Mouse (Mus musculus): Measurements from ENCODE around the gene Dnajc16. TPM values are rescaled to one million over a fixed set of nuclear protein-coding genes. Genes with fewer than 3 reads are reported as not detected.

Gene Dnajc16
- polyA plus RNA-seq, 2 experiments = 3.2 to 11.9 TPM

DNA sequence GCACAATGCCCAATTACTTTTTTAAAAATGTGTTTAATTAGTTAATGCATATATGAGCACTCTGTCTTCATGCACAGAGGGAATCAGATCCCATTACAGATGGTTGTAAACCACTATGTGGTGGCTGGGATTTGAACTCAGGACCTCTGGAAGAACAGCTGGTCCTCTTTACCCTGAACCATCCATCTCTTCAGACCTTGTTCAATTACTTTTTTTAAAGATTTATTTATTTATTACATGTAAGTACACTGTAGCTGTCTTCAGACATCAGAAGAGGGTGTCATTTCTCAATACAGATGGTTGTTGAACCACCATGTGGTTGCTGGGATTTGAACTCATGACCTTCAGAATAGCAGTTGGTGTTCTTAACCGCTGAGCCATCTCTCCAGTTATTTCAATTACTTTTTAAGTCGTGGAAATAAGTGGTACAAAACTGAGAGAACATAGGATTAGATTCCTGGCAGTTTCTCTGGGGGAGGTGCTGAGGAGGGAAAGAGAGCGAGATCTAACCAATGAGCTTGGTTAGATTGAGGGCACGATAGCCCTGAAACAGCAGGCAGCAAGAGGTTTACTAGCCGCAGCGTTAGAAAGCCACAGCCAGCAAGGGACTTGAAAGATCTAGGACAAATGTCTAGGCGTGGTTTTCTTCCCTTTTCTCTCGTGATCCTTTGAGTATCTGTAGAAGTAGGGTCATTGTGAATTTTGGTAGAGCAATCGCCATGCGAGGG lies 2.0 kb upstream of the Dnajc16 start:
- no peak for TF ChIP-seq POLR2A (IDR thresholded peaks at IDR 0.05; ENCODE audit: borderline replicate concordance, extremely low read depth, insufficient read depth, insufficient read length)
- Histone ChIP-seq H3K27ac (replicated peaks; ENCODE audit: low read depth, low read length) (peak overlapping the region; percentile 86), H3K9me3 (ENCODE audit: control insufficient read depth, low read length) (no peaks in the 10 kb centered on the region), H3K4me1 (ENCODE audit: control insufficient read depth, insufficient read depth, low read length) (peaks cover 12% of the 10 kb centered on the region; the same call in 1 of the 2 replicates), H3K27me3 (ENCODE audit: control insufficient read depth, insufficient read depth, low read length) (no peaks in the 10 kb centered on the region), H3K9ac (ENCODE audit: low read depth, low read length, severe bottlenecking) (peak overlapping the region; percentile 67), H3K36me3 (ENCODE audit: control insufficient read depth, insufficient read depth, low read length) (peaks cover 13% of the 10 kb centered on the region; the same call in 1 of the 2 replicates), H3K4me3 (replicated peaks; ENCODE audit: low read length) (peak overlapping the region; percentile 71), H3K4me2 (replicated peaks; ENCODE audit: low read depth, low read length, severe bottlenecking) (peak overlapping the region; percentile 60)
- DNase-seq (ENCODE audit: low spot score) = peak; percentile 47
- 8% methylated on average over 10 of the region's 10 CpGs for WGBS
- no peak for ATAC-seq (ENCODE audit: low FRiP score, low read depth)

DNA sequence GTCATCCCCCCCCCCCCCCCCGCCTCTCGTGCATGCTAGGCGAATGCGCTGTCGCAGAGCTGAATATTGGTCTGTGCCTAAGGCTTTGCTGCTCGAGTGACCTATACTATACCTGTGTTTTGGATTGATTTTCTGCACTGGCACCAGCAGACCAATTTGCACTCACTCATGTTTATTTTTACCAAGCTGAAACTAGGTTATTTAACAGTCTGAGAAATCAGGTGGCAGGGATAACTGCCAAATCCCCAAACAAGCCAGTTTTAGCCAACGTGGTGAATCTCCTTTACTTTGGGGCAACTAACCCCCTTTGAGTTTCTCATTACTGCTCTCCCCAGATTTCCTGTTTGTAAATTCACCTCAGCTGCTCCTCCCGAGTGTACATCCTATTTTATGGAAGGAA lies 1.2 kb upstream of the Dnajc16 start:
- Histone ChIP-seq H3K9ac (ENCODE audit: low read depth, low read length, severe bottlenecking) (no peak overlapping the region), H3K9me3 (ENCODE audit: control insufficient read depth, low read length) (no peaks in the 10 kb centered on the region), H3K36me3 (ENCODE audit: control insufficient read depth, insufficient read depth, low read length) (peaks cover 12% of the 10 kb centered on the region; the same call in 1 of the 2 replicates), H3K4me3 (replicated peaks; ENCODE audit: low read length) (no peak overlapping the region), H3K4me1 (ENCODE audit: control insufficient read depth, insufficient read depth, low read length) (peaks cover 12% of the 10 kb centered on the region; the same call in 1 of the 2 replicates), H3K27me3 (ENCODE audit: control insufficient read depth, insufficient read depth, low read length) (no peaks in the 10 kb centered on the region), H3K27ac (replicated peaks; ENCODE audit: low read depth, low read length) (no peak overlapping the region), H3K4me2 (replicated peaks; ENCODE audit: low read depth, low read length, severe bottlenecking) (no peak overlapping the region)
- DNase-seq (ENCODE audit: low spot score) = no peak
- no peak for TF ChIP-seq POLR2A (IDR thresholded peaks at IDR 0.05; ENCODE audit: borderline replicate concordance, extremely low read depth, insufficient read depth, insufficient read length)
- ATAC-seq (ENCODE audit: low FRiP score, low read depth) = no peak
- 89% methylated on average over 8 of the region's 8 CpGs for WGBS

GRCm38 (mm10) chr4:141791486-141791885 lies 755 bp upstream of the Dnajc16 start:
- Histone ChIP-seq H3K27me3 (ENCODE audit: control insufficient read depth, insufficient read depth, low read length) (no peaks in the 10 kb centered on the region), H3K4me1 (ENCODE audit: control insufficient read depth, insufficient read depth, low read length) (peaks cover 12% of the 10 kb centered on the region; the same call in 1 of the 2 replicates), H3K9me3 (ENCODE audit: control insufficient read depth, low read length) (no peaks in the 10 kb centered on the region), H3K4me2 (replicated peaks; ENCODE audit: low read depth, low read length, severe bottlenecking) (no peak overlapping the region; the same call in 1 of the 2 replicates), H3K4me3 (replicated peaks; ENCODE audit: low read length) (no peak overlapping the region), H3K9ac (ENCODE audit: low read depth, low read length, severe bottlenecking) (no peak overlapping the region), H3K36me3 (ENCODE audit: control insufficient read depth, insufficient read depth, low read length) (peaks cover 9% of the 10 kb centered on the region), H3K27ac (replicated peaks; ENCODE audit: low read depth, low read length) (no peak overlapping the region)
- DNase-seq (ENCODE audit: low spot score) (no peak), ATAC-seq (ENCODE audit: low FRiP score, low read depth) (no peak)
- 92% methylated on average over 7 of the region's 7 CpGs for WGBS
- no peak for TF ChIP-seq POLR2A (IDR thresholded peaks at IDR 0.05; ENCODE audit: borderline replicate concordance, extremely low read depth, insufficient read depth, insufficient read length)

DNA sequence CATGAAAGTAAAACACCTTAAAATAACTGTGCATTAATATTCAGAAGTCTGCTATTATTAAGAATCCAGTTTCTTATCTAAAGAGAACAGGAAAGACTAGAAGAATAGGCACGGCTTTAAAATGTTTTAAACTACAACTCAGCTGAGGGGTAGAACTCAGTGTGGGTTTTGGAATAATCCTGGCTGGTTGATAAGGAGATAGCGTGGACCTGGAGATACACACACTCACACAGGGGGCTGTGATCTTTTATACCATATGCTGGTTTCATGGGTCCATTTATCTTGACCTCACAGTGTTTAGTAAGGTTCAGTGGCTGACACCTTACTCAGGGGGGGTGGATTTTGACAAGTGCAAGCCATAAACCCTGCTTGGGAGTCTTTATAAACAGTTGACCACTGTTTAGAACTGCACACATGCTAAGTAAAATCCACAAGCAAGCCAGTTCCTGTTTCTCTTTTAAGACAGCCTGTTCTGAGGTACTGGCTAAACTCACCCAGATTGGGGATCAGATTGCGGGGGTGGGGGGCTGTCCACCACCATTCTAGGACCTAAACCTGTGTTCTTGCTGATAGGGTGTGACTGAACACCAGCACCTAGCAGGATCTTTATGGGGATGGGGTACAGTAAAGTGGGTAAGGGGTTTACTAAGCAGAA lies 1.0 kb downstream of the Dnajc16 start:
- Histone ChIP-seq H3K4me2 (replicated peaks; ENCODE audit: low read depth, low read length, severe bottlenecking) (peak overlapping the region; percentile 89), H3K4me1 (ENCODE audit: control insufficient read depth, insufficient read depth, low read length) (peaks cover 6% of the 10 kb centered on the region; the same call in 1 of the 2 replicates), H3K36me3 (ENCODE audit: control insufficient read depth, insufficient read depth, low read length) (peaks cover 18% of the 10 kb centered on the region), H3K27me3 (ENCODE audit: control insufficient read depth, insufficient read depth, low read length) (no peaks in the 10 kb centered on the region), H3K4me3 (replicated peaks; ENCODE audit: low read length) (peak overlapping the region; percentile 97), H3K9me3 (ENCODE audit: control insufficient read depth, low read length) (no peaks in the 10 kb centered on the region), H3K9ac (ENCODE audit: low read depth, low read length, severe bottlenecking) (peak overlapping the region; percentile 87), H3K27ac (replicated peaks; ENCODE audit: low read depth, low read length) (0 out of 2 replicates have a peak overlapping the region, but pooled peaks have one; percentile 58)
- TF ChIP-seq POLR2A (IDR thresholded peaks at IDR 0.05; ENCODE audit: borderline replicate concordance, extremely low read depth, insufficient read depth, insufficient read length) = no peak
- WGBS = 49% methylated on average over 3 of the region's 3 CpGs
- ATAC-seq (ENCODE audit: low FRiP score, low read depth) = no peak
- no peak for DNase-seq (ENCODE audit: low spot score)

GRCm38 (mm10) chr4:141787462-141787861 lies 3.3 kb downstream of the Dnajc16 start:
- Histone ChIP-seq H3K4me3 (replicated peaks; ENCODE audit: low read length) (no peak overlapping the region), H3K27me3 (ENCODE audit: control insufficient read depth, insufficient read depth, low read length) (no peaks in the 10 kb centered on the region), H3K4me1 (ENCODE audit: control insufficient read depth, insufficient read depth, low read length) (peaks cover 6% of the 10 kb centered on the region; the same call in 1 of the 2 replicates), H3K4me2 (replicated peaks; ENCODE audit: low read depth, low read length, severe bottlenecking) (no peak overlapping the region), H3K36me3 (ENCODE audit: control insufficient read depth, insufficient read depth, low read length) (peaks cover 39% of the 10 kb centered on the region), H3K27ac (replicated peaks; ENCODE audit: low read depth, low read length) (no peak overlapping the region), H3K9me3 (ENCODE audit: control insufficient read depth, low read length) (no peaks in the 10 kb centered on the region), H3K9ac (ENCODE audit: low read depth, low read length, severe bottlenecking) (no peak overlapping the region)
- ATAC-seq (ENCODE audit: low FRiP score, low read depth) (no peak), DNase-seq (ENCODE audit: low spot score) (no peak)
- TF ChIP-seq POLR2A (IDR thresholded peaks at IDR 0.05; ENCODE audit: borderline replicate concordance, extremely low read depth, insufficient read depth, insufficient read length) = no peak
- WGBS = 85% methylated on average over 7 of the region's 7 CpGs

Measured in limb, embryonic 14.5 days (tissue).